Mouse (Mus musculus) spleen, adult 18-20 months (tissue): ENCODE measurements around the gene Ctcf.
A peak's percentile ranks its signal among the peaks of the same experiment; 100 is the strongest.
"Not testable (repeated sequence)": the region's sequence is repeated elsewhere in the genome, so short reads cannot be mapped to it uniquely, and the experiment has no call there.

Experiments used
- DNase-seq, 2 experiments: peaks; one replicate each; pipeline ENCODE4 v3.0.0; 2022; ENCODE audit warnings: mixed read lengths in 2 of 2

Ctcf gene

GRCm38 (mm10) chr8:105636018-105636962, at the start of gene Ctcf:
TSS of gene Ctcf (plus strand) at chr8:105636568.
- peak; percentile 88 to 89 for DNase-seq

GRCm38 (mm10) chr8:105592431-105592830, 43.9 kb upstream of the Ctcf start:
- DNase-seq, result no peak

GRCm38 (mm10) chr8:105593859-105594258, 42.5 kb upstream of the Ctcf start:
- no peak for DNase-seq

GRCm38 (mm10) chr8:105594451-105595242, 41.7 kb upstream of the Ctcf start:
- no peak for DNase-seq

GRCm38 (mm10) chr8:105596362-105597034, 39.9 kb upstream of the Ctcf start:
- DNase-seq, result peak; percentile 55 to 83

- DNase-seq, result no peak
Measured at GRCm38 (mm10) chr8:105598777-105599176, 37.6 kb upstream of the Ctcf start.

- DNase-seq, result no peak
Measured at GRCm38 (mm10) chr8:105601301-105601700, 35.1 kb upstream of the Ctcf start.

GRCm38 (mm10) chr8:105602540-105602939, 33.8 kb upstream of the Ctcf start:
- not testable (repeated sequence) for DNase-seq

GRCm38 (mm10) chr8:105604804-105605381, 31.5 kb upstream of the Ctcf start, which contains the start of gene Ripor1:
TSS of gene Ripor1 (plus strand) at chr8:105605255.
- DNase-seq, result peak; percentile 69 to 78

GRCm38 (mm10) chr8:105605491-105606188, 30.7 kb upstream of the Ctcf start:
- peak; percentile 45 to 57 for DNase-seq

GRCm38 (mm10) chr8:105606189-105607023, 30.0 kb upstream of the Ctcf start:
- DNase-seq, result peak; percentile 46

- no peak for DNase-seq
Measured at GRCm38 (mm10) chr8:105607062-105607461, 29.3 kb upstream of the Ctcf start.

GRCm38 (mm10) chr8:105607684-105608083, 28.7 kb upstream of the Ctcf start:
- DNase-seq, result peak in 1 of 2 experiments; percentile 51

- no peak for DNase-seq
Measured at GRCm38 (mm10) chr8:105609355-105609754, 27.0 kb upstream of the Ctcf start.

GRCm38 (mm10) chr8:105609771-105610170, 26.6 kb upstream of the Ctcf start:
- no peak for DNase-seq

GRCm38 (mm10) chr8:105611836-105612235, 24.5 kb upstream of the Ctcf start:
- no peak for DNase-seq

GRCm38 (mm10) chr8:105613037-105613436, 23.3 kb upstream of the Ctcf start:
- no peak for DNase-seq

- peak; percentile 61 to 65 for DNase-seq
Measured at GRCm38 (mm10) chr8:105613830-105614511, 22.4 kb upstream of the Ctcf start.

GRCm38 (mm10) chr8:105615942-105616341, 20.4 kb upstream of the Ctcf start:
- DNase-seq, result no peak
